Comparison of ENCODE assay signal across 20 mouse cellular contexts in the genomic region with DNA sequence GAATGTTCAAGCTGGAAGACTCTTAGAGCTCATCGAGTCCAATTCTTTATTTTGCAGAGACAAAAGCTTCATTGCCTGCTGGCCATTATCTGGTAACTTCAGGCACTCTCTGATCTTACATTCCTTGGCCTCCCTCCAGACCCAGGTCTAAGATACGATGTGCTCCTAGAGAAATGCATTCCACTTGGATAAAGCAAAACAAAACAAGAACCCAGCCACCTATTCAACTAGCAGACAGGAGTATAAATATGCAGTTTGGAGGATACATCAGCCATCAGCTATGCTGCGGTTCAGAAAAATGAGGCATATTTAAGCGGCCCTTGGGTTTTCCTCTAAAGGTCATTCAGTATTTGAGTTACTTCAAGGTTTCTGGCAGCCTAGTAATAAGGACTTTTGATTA.
A peak's percentile ranks its signal among the peaks of the same experiment; 100 is the strongest.
DNase-seq lines count a peak whose midpoint lies in the region; ATAC-seq and TF ChIP-seq lines count a peak whose summit lies in the region.
"Had no signal": no experiment of that assay in that cellular context is flagged by ENCODE, and none has a peak within 500 bp of the region (broad histone marks: within the 10 kb centered on the region; RNA-seq: fewer than 3 reads in every experiment).

No protein-coding gene starts in this region.

- H3K36me3 ChIP-seq in lung, embryonic 14.5 days (ENCODE audit: insufficient read depth): no peaks in the 10 kb centered on the region
- H3K36me3 ChIP-seq in midbrain, embryonic 15.5 days (replicated peaks): no peaks in the 10 kb centered on the region
- H3K36me3 ChIP-seq: embryonic facial prominence, embryonic 15.5 days; forebrain, embryonic 12.5 days; heart, embryonic 12.5 days; hindbrain, embryonic 10.5 days; hindbrain, embryonic 15.5 days had no signal

- peak; percentile 8 for DNase-seq in adrenal gland, postnatal 10 days
- no peak for DNase-seq in adrenal gland, adult 2 months
- DNase-seq in lung, embryonic 14.5 days: peak; percentile 28
- no peak for DNase-seq in lung, postnatal 10 days
- peak; percentile 68 for DNase-seq in Patski (ENCODE audit: low read depth, low spot score)
- peak; percentile 46 for DNase-seq in testis, postnatal 10 days (ENCODE audit: low spot score)
- DNase-seq: cerebellum, adult 18-20 months; cerebellum, adult 9-11 months; cerebellum, postnatal 36 days; forebrain, postnatal 0 days; gastrocnemius, postnatal 14 days; heart, adult 2 months had no signal

- H3K4me1 ChIP-seq in lung, embryonic 14.5 days (ENCODE audit: insufficient read depth): no peaks in the 10 kb centered on the region
- no peaks in the 10 kb centered on the region for H3K4me1 ChIP-seq in midbrain, embryonic 15.5 days
- H3K4me1 ChIP-seq: embryonic facial prominence, embryonic 15.5 days; forebrain, embryonic 12.5 days; heart, embryonic 12.5 days; hindbrain, embryonic 10.5 days; hindbrain, embryonic 15.5 days had no signal

- in situ Hi-C loops in Patski (cut with MboI; ENCODE audit: low pct_unique_long_range_greater_than_20kb): loop anchor here (10.0 kb wide), 2 partner anchors 146 to 226 kb away; a partner anchor contains a TSS

- no peak for ATAC-seq in lung, embryonic 14.5 days (ENCODE audit: insufficient read depth)
- ATAC-seq in Patski: peak; percentile 98
- ATAC-seq in megakaryocyte, adult 5-6 weeks (ENCODE audit: poor library complexity, severe bottlenecking): no peak
- no peak for ATAC-seq in midbrain, embryonic 15.5 days (replicated peaks)
- ATAC-seq: forebrain, postnatal 0 days; intestine, embryonic 16.5 days had no signal

- POLR2A ChIA-PET in Patski (lab: Charles Lee): no interaction called here

- no peak overlapping the region for H3K9ac ChIP-seq in lung, embryonic 14.5 days
- no peak overlapping the region for H3K9ac ChIP-seq in midbrain, embryonic 15.5 days
- H3K9ac ChIP-seq: embryonic facial prominence, embryonic 15.5 days; forebrain, embryonic 12.5 days; forebrain, postnatal 0 days; heart, embryonic 12.5 days; hindbrain, embryonic 15.5 days had no signal

- H3K4me2 ChIP-seq in lung, embryonic 14.5 days: no peak overlapping the region
- H3K4me2 ChIP-seq in midbrain, embryonic 15.5 days: no peak overlapping the region
- H3K4me2 ChIP-seq: embryonic facial prominence, embryonic 15.5 days; forebrain, embryonic 12.5 days; heart, embryonic 12.5 days; hindbrain, embryonic 15.5 days had no signal

- no peak overlapping the region for H3K4me3 ChIP-seq in lung, embryonic 14.5 days (ENCODE audit: low read depth, low read length)
- H3K4me3 ChIP-seq in midbrain, embryonic 15.5 days: no peak overlapping the region
- H3K4me3 ChIP-seq: embryonic facial prominence, embryonic 15.5 days; forebrain, embryonic 12.5 days; heart, adult 2 months; heart, embryonic 12.5 days; hindbrain, embryonic 10.5 days; hindbrain, embryonic 15.5 days had no signal

- H3K27ac ChIP-seq in lung, embryonic 14.5 days (ENCODE audit: low read depth): no peak overlapping the region
- H3K27ac ChIP-seq in midbrain, embryonic 15.5 days: no peak overlapping the region
- H3K27ac ChIP-seq: embryonic facial prominence, embryonic 15.5 days; forebrain, embryonic 12.5 days; heart, adult 2 months; hindbrain, embryonic 10.5 days; hindbrain, embryonic 15.5 days had no signal

- H3K9me3 ChIP-seq in lung, embryonic 14.5 days (ENCODE audit: low read depth, low read length): no peaks in the 10 kb centered on the region
- no peaks in the 10 kb centered on the region for H3K9me3 ChIP-seq in midbrain, embryonic 15.5 days
- H3K9me3 ChIP-seq: embryonic facial prominence, embryonic 15.5 days; forebrain, embryonic 12.5 days; heart, embryonic 12.5 days; hindbrain, embryonic 10.5 days; hindbrain, embryonic 15.5 days had no signal

- WGBS in lung, embryonic 14.5 days: 58% methylated on average over 4 of the region's 4 CpGs
- 64% methylated on average over 4 of the region's 4 CpGs for WGBS in midbrain, embryonic 15.5 days

- CTCF ChIA-PET in Patski (lab: Charles Lee): interaction anchor here (1.1 to 1.5 kb wide), 3 partner anchors 13 to 82 kb away, joined by 3 to 5 read pairs (median 3); no protein-coding TSS in a partner anchor

- TF ChIP-seq CTCF in lung, embryonic 14.5 days (IDR thresholded peaks at IDR 0.05; ENCODE audit: low read depth): no peak
- no peak for TF ChIP-seq CTCF in Patski (IDR thresholded peaks at IDR 0.05)

- no peaks in the 10 kb centered on the region for H3K27me3 ChIP-seq in lung, embryonic 14.5 days (ENCODE audit: insufficient read depth, low read length)
- H3K27me3 ChIP-seq in Patski: no peaks in the 10 kb centered on the region
- no peaks in the 10 kb centered on the region for H3K27me3 ChIP-seq in midbrain, embryonic 15.5 days (replicated peaks)
- H3K27me3 ChIP-seq: embryonic facial prominence, embryonic 15.5 days; forebrain, embryonic 12.5 days; heart, embryonic 12.5 days; hindbrain, embryonic 15.5 days had no signal

Comparison
In these comparisons a context has a peak if more than half of its experiments do, and no peak if none do; other contexts are left out.
1. DNase-seq: peak in adrenal gland, postnatal 10 days (single experiment), lung, embryonic 14.5 days (single experiment), Patski (single experiment) and testis, postnatal 10 days (single experiment); none in adrenal gland, adult 2 months (single experiment) and lung, postnatal 10 days (single experiment).